Mouse (Mus musculus): ENCODE data around the gene Tmem169.

DNA sequence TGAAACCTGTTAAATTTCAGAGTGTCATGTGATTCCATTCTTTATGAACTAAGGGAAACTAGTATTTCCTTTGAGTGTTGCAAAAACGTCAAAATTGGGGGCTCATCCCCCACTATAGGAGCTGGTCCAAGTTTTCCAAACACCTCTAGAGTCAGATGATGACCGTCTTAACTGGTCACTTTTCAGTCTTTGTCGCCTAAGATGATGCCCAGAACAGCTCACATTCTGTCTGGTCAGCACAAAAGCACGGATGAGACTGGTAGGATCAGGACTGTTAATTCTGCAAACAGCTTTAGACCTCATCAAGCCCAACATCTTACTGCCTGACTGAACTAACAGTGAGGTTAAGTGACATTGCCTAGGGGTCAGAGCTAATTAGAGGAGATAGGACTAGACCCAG is 24.8 kb downstream of the Tmem169 start:
- TF ChIP-seq CTCF (IDR thresholded peaks at IDR 0.05; ENCODE audit: low read depth, low read length): no peak
- no peak for TF ChIP-seq TAL1 (conservative IDR thresholded peaks at IDR 0.05; ENCODE audit: low read depth, low read length)
- TF ChIP-seq POLR2AphosphoS5 (IDR thresholded peaks at IDR 0.05; ENCODE audit: insufficient replicate concordance, low read depth, low read length): no peak
- TF ChIP-seq GATA1 (IDR thresholded peaks at IDR 0.05; ENCODE audit: borderline replicate concordance, low read length): no peak
- no peak for TF ChIP-seq GATA2 (IDR thresholded peaks at IDR 0.05; ENCODE audit: borderline replicate concordance, low read depth, low read length)

All from G1E (cell line).